8 mouse cellular contexts compared by ENCODE assay signal in genomic region chr16:91885389-91886122, GRCm38 (mm10).
DNase-seq lines count a peak whose midpoint lies in the region; ATAC-seq and TF ChIP-seq lines count a peak whose summit lies in the region.

No protein-coding gene starts in this region.

- H3K36me3 ChIP-seq in hindbrain, embryonic 12.5 days, result peaks cover 31% of the 10 kb centered on the region
- H3K36me3 ChIP-seq in liver, embryonic 16.5 days (ENCODE audit: control insufficient read depth, insufficient read depth), result no peaks in the 10 kb centered on the region

- ATAC-seq in hindbrain, embryonic 12.5 days (ENCODE audit: low FRiP score), result peak; percentile 48; the same call in 1 of the 2 replicates
- peak; percentile 28; the same call in 1 of the 2 replicates for ATAC-seq in liver, embryonic 16.5 days (ENCODE audit: low read depth)
- no peak for ATAC-seq in monocyte, adult 5-6 weeks (replicated peaks; ENCODE audit: insufficient number of reproducible peaks, low FRiP score, low TSS enrichment, poor library complexity, severe bottlenecking)

- H3K4me2 ChIP-seq in hindbrain, embryonic 12.5 days (replicated peaks), result peak overlapping the region; percentile 33; the same call in 1 of the 2 replicates
- H3K4me2 ChIP-seq in liver, embryonic 16.5 days (ENCODE audit: low read depth, low read length), result peak overlapping the region; percentile 38

- peak; percentile 59 for TF ChIP-seq CTCF in left cerebral cortex, adult 2 months (IDR thresholded peaks at IDR 0.05)

- no peak overlapping the region for H3K4me3 ChIP-seq in left cerebral cortex, adult 2 months
- H3K4me3 ChIP-seq in hindbrain, embryonic 12.5 days, result no peak overlapping the region
- H3K4me3 ChIP-seq in liver, embryonic 16.5 days (ENCODE audit: low read depth, low read length), result 0 out of 2 replicates have a peak overlapping the region, but pooled peaks have one; percentile 8

- no peaks in the 10 kb centered on the region for H3K9me3 ChIP-seq in hindbrain, embryonic 12.5 days (replicated peaks)
- H3K9me3 ChIP-seq in liver, embryonic 16.5 days (replicated peaks; ENCODE audit: control insufficient read depth, low read length), result no peaks in the 10 kb centered on the region

- 5% methylated on average over 19 of the region's 19 CpGs for WGBS in hindbrain, embryonic 12.5 days
- 12% methylated on average over 18 of the region's 19 CpGs for WGBS in liver, embryonic 16.5 days (ENCODE audit: insufficient replicate concordance)

- peaks cover 21% of the 10 kb centered on the region for H3K4me1 ChIP-seq in hindbrain, embryonic 12.5 days
- H3K4me1 ChIP-seq in liver, embryonic 16.5 days (ENCODE audit: control insufficient read depth, low read depth, low read length), result peaks cover 13% of the 10 kb centered on the region

- no peak overlapping the region for H3K9ac ChIP-seq in hindbrain, embryonic 12.5 days
- no peak overlapping the region for H3K9ac ChIP-seq in liver, embryonic 16.5 days (ENCODE audit: low read depth, low read length)

- intact Hi-C loops in left cerebral cortex, adult 2 months (cut with DNase I), result no loop called here

- H3K27ac ChIP-seq in left cerebral cortex, adult 2 months, result peak overlapping the region; percentile 42
- H3K27ac ChIP-seq in hindbrain, embryonic 12.5 days, result peak overlapping the region; percentile 52; the same call in 1 of the 2 replicates
- H3K27ac ChIP-seq in liver, embryonic 16.5 days (ENCODE audit: low read length), result no peak overlapping the region

- DNase-seq in left cerebral cortex, adult 2 months (ENCODE audit: extremely low spot score in 1 of 2, low spot score in 2 of 2), result no peak
- DNase-seq in left cerebral cortex, adult 8-10 months (ENCODE audit: low spot score in 2 of 2), result no peak
- DNase-seq in embryo, embryonic 11 days, result peak; percentile 71
- DNase-seq in retina, adult 2 months (ENCODE audit: low read depth, low spot score), result peak; percentile 22
- no peak for DNase-seq in frontal cortex, adult 2 months (ENCODE audit: extremely low spot score in 1 of 2, low spot score in 1 of 2)

- H3K27me3 ChIP-seq in hindbrain, embryonic 12.5 days, result no peaks in the 10 kb centered on the region
- no peaks in the 10 kb centered on the region; the same call in 1 of the 2 replicates for H3K27me3 ChIP-seq in liver, embryonic 16.5 days (ENCODE audit: control insufficient read depth, insufficient read depth, low read depth, low read length)

Comparison
In these comparisons a context has a peak if more than half of its experiments do, and no peak if none do; other contexts are left out.
1. DNase-seq: peak in embryo, embryonic 11 days (single experiment) and retina, adult 2 months (single experiment); none in left cerebral cortex, adult 2 months (0 of 2), left cerebral cortex, adult 8-10 months (0 of 2) and frontal cortex, adult 2 months (0 of 2).